Mouse (Mus musculus) urinary bladder, postnatal 4 days (tissue): Measurements from ENCODE around the gene Tspo.

Experiments
- DNase-seq, 2 experiments: peaks; one replicate each; pipeline ENCODE4 v3.0.0; 2021 to 2022; ENCODE audit warnings: low spot score in 2 of 2

Tspo gene

DNA sequence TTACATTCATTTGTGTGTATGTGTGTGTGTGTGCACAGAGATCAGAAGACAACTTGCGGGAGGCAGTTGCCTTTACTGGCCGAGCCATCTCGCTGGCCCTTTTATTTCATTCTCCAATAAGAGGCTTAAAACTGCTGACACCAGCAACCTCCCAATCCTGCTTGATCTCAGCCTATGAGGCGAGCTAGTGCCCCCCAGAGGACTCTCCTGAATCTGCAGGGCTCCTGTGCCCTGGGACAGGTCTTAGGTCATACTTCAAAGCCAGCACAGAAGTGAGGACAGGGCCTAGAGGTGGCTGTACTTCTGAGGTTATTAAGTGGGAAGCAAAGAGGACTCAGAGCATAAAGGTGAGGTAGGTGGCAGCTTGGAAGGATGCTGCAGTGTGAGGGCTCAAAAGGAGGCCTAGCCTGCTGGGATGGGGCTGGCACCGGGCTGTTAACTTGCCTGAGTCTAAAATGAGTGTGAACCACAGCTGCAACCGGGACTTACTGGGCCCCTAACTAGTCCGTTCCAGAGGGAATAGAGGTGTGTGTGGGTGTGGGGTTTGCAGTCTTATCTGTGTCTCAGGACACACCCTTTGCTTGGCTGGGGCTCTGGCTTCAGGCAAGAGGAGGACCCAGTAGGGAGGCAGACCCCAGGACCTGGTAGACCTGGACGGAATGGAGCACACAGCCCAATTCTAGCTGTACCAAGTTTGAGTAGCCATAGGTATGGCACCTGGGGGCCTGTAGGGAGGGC, 20.2 kb downstream of the Tspo start:
- no peak for DNase-seq

DNA sequence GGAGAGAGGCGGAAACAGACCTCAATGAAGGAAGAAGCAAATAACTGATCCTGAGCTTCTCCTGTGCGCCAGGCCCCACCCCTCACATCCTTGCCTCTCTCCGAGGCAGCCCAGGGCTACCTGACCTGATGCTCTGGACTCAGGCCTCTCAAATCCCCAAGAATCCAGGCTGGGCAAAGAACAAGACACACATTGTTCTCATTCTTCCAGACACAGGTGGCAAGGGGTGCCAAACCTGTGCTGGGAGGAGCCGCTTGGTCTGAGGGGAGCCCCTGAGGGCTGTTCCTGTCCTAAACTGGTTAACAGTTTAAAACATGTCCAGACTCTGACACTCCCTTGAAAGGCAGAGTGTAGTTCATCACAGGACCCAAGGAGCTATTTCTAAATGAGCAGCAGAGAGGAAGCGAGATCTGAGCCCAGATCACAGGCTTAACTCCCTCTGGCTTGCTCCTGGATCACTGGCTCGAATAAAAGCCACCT, 21.4 kb downstream of the Tspo start:
- DNase-seq = no peak

DNA sequence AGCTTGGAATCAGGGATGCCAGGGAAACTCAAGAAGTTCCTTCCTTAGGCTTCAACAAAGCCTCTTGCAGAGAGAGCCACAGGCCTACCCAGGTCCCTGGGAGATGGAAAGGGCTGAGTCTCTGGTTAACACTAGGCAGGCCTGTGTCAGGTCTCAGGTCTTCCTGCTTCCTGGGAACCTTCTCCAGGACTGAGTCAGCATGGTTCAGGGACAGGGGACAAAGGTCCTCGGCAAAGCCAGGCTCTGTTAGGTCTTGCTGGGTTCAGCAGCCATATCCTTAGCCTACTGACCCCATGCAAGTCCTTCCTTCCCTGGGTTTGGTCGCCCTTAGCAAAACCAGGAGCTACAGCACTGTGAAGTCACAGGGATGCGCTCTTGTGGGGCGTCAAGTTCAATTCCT, 27.4 kb downstream of the Tspo start:
- DNase-seq = no peak

DNA sequence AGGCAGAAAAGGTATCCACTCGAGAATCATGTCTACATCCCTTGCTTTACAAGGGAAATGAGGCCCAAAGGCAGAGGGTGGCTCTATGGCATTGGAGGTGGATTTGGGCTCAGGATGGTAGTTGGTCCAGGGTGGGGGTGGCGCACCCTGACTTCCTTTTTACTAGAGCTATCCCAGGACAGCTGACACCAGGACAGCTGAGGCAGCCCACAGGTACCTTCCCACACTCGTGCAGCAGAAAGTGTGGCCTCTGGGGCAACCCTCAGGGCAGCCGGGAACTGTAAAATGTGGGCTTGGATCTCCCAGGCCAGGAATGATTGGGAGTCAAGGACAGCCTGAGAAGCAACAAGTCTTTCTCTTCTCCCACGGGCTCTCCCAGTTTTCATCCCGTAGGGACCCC, 28.4 kb downstream of the Tspo start:
- no peak for DNase-seq

DNA sequence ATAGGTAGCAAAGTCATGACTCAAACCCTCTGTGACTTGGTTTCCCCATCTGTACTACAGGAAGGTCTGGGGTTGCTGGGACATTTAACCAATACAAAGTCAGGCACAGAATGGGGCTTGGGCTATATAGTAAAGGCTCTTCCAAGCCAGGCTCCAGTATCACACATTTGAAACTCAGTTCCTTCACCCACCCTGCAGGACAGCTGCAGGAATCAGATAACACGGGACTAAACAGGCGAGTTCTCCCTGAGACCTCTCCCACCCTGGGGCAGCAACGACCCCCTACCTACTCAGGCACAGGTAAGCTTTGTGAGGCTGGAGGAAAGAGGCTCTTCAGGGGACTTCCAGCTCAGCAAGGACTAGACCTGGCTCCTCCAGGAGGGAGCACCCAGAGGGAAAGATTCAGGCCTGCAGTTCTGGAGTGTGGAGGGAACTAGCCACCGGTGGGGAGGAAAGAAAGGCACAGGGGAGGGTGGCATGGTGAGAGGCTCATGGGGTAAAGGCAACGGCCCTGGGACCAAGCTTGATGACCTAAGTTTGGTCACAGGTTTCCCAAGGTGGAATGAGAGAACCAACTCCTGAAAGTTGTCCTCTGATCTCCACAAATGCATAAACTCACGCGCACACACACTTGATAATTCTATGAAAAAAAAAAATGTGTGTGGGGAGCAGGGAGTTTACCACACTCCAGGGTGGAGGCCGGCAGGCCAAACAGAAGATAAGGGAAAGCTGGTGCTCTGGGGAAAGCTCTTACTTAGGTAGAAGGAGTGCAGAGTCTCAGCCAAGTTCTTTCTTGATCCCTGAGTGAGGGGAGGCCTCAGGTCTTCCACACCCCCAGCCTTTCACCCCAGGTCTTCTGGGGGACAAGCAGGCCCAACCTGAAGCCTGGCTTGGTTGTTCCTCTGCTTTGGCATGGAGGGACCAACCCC, 29.1 kb downstream of the Tspo start:
- no peak for DNase-seq

DNA sequence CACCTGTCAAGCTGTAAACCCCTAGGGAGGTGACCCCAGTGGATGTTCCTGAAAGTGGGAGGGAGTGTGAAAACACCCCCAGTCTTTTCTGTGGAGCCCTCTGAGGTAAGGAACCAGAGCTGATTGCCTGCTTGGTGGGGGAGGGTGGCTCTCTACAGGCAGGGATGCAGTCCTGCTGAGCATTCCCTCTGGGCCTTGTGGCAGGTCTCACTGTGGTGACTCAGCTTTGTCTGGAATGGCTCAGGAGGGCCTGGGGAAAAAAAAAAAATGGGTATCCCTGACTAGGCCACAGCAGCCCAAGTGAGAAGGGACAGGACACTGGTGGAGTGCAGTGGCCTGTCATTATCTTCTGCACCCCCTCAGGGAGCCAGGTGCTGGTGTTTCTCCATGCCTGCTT, 29.8 kb downstream of the Tspo start:
- DNase-seq = no peak

DNA sequence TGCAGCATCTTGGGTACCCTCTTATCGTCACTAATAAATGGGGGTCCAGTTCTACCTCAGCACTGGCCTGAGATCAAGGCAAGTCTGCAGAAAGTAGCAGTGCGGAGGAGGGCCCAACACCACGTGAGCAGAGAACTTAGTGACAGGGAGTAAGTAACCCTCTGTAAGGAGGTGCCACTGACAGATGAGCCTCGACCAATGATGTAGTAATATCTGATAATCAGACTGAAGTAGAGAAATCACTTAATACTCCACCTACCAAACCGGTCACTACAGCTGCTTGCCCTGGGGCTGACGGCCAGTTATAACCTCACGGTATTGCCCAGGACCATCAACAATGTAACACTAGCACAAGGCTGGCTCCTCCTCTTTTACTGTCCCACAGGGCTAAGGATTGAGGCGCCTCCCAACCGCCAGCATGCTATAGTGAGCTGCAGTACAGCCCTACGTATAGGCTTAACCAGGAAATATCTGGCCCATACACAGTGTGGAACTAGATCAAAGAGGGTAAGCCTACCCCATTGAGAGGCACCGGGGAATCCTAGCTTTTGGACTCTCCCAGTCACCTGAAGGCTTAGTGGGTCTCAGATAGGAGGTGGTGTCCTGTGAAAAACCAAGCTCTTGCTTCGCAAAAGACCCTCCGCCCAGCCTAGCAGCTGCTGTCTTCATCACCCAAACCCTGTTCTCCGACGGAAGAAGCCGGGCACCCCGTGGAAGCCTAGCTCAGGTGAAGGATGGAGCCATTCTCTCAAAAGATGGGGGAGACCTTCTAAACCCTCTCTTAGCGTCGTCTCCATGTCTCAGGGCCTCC, 30.5 kb downstream of the Tspo start:
- DNase-seq = no peak

DNA sequence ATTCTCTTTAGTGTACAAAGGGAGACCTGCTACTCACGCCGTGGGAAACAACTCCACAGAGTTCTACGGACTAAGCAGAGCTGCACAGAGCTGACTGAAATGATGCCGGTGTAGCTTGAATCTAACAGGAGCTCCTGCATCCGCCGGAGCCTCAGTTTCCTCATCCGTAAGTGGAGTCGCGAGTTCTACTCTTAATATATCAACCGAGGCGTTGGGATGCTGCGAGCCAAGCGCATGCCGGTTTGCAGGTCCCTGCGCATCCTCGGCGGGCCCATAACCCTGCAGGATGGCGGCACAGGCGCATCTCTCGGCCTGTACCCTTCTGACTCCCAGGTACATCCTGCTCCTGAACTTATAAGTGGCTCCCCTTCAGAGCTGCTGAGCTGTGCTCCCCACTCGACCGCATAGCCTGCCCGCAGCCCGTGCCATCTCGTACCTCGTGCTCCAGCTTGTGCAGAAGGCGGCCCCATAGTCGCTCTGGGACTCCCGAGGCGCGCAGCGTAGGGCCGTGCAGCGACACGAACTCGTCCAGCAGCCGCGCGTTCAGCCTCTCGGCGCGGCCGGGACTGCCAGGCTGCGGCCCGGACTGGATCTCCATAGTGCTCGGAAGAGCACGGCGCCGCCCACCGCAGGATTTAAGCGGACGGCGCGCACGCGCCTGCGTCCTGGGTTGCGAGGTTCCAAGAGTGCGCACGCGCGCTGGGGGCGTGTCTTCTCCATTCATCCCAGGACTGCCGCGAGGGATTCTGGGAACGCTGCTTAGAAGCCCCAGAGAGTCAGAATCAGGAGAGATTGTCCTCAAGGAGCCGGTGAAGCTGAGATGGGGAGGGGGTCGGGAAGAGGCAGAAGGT, 31.3 kb downstream of the Tspo start, which contains the start of gene Ttll12:
Ttll12 (minus strand) TSS at position 645 of the 851 bp plus-strand sequence.
- DNase-seq = peak; percentile 90 to 94

DNA sequence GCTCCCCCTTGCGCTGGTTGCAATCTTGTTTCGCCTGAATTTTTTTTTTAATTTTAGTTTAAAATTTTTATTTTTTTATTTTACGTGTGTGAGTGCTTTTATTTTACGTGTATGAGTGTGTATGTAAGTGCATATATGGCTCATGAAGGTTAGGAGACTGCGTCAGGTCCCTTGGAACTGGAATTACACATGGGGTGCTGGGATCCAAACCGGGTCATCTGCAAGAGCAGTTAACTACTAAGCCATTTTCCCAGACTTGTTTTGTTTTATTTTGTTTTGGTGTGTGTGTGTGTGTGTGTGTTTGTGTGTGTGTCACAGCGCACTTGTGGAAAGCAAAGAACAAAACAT, 31.9 kb downstream of the Tspo start:
- DNase-seq = no peak

DNA sequence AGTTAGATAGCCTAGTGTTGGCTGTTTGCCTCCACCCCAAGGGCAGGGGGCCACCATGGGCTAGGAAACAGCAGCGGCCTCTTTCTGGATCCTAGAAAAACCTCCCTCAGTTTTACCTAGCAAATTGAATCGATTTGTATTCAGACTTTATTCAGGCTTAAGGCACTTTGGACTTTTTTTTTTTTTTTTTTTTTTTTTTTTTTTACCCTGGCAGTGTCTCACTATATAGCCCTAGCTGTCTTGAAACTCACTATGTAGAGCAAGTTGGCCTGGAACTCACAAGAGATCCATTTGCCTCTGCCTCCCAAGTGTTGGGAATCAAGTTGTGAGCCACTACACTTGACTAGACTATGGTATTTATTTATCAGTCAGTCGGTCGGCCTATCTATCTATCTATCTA, 33.4 kb downstream of the Tspo start:
- no peak for DNase-seq

DNA sequence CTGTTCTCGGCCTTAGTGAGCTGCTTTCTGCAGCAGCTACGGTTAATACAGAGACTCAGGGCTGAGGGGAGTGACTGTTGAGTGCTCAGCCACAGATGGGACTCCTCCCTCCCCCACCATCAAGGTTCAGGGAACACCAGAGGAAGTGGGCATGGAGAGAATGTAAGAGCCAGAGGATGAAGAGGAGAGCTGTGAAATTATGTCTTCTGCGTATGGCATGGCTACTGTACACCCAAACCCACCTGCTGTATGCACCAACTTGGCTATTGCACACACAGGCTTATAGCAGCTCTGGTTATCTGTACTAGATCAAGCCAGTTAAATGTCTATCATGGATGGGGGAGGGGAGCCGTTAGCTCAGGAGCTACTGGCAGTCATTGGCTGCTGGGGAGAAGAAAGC, 37.8 kb downstream of the Tspo start:
- DNase-seq = no peak

DNA sequence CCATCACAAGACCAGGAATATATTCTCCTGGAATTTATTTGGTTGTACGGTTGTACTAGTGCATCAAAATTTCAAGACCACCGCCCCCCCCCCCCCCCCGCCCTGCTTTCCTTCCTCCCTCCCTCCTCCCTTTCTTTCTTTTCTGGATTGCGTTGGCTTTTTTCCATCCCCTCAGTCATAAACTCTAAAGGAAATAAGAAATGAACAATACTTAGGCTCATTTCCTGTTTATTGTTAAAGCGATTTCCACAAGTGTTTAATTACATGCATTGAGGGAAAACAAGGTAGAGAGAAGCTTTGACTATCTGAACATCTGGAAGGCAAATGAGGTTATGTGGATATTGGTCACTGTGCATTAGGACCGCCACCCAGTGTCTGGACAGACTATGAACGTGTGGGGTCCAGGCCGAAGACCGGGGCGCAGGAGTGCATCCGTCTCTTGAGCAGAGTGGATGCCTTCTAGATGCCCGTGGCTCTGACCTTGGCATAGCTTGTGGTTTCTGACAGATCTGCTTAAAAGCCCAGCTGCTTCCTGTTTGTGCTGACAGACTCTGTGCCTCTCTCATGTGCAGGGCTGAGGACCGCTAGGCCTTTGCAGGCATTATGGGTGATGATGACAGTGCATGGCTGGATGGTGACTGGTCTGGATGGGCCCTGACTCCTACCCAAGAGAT, 39.1 kb downstream of the Tspo start:
- no peak for DNase-seq

DNA sequence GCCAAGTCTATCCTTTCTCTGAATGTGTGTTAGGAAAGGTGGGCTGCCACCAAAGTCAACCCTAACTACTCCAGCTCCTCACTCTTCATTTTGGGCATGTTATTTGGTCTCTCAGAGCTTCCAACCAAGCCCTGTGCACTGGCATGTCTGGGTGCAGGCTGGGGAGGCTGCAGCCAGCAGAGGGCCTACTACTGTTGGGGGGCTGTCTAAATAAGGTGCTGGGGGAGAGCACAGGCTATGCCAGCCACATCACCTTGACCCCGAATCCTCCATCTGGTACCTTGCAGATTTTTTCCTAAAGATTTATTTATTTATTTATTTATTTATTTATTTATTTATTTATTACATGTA, 39.6 kb downstream of the Tspo start:
- DNase-seq = no peak

DNA sequence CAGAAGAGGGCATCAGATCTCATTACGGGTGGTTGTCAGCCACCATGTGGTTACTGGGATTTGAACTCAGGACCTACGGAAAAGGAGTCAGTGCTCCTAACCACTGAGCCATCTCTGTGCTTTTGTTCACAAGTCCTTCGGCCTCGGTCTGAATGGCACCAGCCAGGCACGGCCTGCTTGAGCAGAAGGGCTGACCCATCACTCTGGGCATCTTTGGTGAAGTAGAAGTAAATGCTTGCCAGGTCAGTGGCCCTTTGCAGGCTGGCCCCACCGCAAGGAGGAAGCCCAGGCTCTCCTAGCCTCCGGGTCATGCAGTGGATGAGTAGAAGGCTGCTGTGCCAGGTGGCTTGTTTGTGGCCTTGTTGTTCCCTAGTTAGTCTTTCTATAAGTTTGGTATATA, 40.0 kb downstream of the Tspo start:
- no peak for DNase-seq

DNA sequence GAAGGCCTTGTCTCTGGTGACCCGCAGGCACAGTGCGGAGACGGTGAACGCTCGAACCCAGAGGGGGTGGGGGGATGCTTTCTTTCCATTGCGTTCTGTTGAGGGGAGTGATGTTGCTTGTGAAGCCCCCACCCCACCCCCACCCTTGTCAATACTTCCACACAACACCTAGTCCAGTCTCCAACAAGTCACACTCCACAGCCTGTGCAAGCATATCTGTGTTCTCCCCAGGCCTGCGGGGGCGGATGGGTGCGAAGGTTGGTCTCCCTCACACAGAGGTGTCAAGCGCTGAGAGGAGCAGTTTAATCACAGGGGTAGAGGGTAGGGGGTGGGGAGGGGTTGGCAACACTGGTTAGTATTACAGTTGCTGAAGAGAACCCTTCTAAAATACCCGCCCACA, 42.8 kb downstream of the Tspo start:
- no peak for DNase-seq

DNA sequence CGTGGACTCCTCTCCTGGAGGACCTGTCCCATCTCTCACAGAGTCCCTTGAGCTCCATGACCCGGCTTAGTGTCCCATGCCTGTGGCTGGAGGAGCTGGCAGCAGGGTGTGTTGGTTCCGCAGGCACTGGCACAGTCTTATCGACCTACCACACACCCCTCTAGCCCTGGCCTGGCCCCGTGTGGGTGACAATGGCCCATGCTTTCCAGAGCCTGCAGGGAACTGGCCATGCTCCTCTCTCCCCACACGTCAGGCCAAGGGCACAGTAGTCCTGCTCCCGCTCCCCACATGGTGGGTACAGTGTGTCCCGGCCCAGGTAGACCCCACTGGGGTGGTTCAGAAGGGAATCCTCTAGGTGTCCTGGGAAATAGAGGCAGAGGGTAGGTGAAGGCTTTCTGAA, 43.3 kb downstream of the Tspo start:
- no peak for DNase-seq

DNA sequence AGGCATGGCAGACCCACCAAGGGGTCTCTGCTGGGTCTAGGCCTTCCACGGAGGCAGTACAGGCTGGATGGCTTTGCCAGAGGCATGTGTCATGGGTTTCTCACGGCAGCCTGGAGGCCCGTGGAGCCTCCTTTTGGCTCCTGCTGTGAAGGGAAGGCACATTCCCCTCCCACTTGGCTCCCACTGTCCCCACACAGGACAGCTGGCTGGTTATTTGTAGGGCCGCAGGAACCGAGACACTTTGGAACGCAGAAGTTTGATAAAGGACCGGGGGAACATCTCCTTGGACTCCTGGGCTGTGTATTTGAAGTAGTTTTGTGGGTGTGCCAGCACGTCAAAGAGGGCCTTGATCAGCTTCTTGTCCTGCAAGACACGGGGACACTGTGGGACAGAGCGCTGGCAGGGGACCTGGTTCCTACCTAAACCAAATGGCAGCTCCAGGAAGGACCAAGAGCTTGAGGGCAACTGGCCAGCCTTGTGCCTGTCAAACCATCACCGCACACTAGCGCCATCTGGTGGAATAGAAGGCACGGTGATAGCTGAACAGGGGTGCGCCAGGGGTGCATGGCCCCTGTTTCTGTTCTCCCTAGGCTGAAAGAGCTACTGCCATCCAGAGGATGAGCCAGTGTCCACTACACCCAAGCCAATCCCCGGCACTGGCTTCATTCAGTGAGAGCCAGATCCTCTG, 43.9 kb downstream of the Tspo start:
- peak; percentile 50 to 71 for DNase-seq

DNA sequence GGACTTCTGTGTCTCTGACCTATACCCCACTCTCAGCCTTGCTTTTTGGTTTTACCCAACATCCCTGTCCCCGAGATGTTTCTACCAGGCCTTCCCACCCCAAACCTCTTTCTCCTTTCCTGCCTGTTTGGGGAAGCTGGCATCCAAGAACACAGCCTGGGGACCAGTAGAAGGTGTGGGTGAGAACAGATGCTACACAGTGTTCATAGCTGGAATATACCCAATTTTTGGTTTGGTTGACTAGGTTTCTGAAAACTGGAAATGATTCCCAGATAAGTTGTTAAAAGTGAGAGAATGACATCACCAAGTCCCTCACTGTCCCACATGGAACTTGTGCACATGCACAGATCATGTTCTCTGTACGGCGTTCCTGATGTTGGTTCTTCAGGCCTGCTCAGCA, 51.9 kb downstream of the Tspo start:
- DNase-seq = no peak
